7 mouse cellular contexts compared by ENCODE assay signal in the genomic region with DNA sequence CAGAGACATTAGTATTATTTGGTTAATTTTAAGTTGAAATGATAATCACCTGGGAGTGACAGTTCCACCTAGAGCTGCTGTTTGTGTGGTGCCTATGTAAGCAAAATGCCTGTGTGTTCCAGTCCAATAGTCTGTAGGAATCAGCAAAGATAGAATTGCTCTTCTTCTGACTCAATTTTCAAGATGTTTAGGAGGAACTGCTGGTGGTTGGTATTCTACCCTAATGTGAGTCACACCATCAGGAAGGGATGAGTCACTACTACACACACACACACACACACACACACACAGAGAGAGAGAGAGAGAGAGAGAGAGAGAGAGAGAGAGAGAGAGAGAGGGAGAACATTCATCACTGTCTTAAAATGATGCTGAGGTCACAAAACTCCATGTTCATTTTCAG.
"Had no signal": no experiment of that assay in that cellular context is flagged by ENCODE, and none has a peak within 500 bp of the region (broad histone marks: within the 10 kb centered on the region; RNA-seq: fewer than 3 reads in every experiment).

No protein-coding gene starts in this region.

- ATAC-seq: midbrain, embryonic 13.5 days had no signal

- DNase-seq: kidney, adult 11 months; kidney, adult 9 months; kidney, postnatal 36 days; lung, adult 18-20 months; thymus, adult 18-20 months; thymus, postnatal 14 days had no signal
